Mouse (Mus musculus) ES-E14 (cell line): ENCODE measurements around the gene Opn4.

ENCODE experiments used
- CHD2 ChIP-seq: IDR thresholded peaks from 2 replicates; pipeline ENCODE4 v1.6.1; 2014; ENCODE audit warnings: mild to moderate bottlenecking, low read depth, low read length, inconsistent platforms
- HCFC1 ChIP-seq: IDR thresholded peaks from 2 replicates; pipeline ENCODE4 v1.6.1; 2012; ENCODE audit warnings: low read length, inconsistent platforms, borderline replicate concordance; ENCODE audit not compliant: insufficient read depth

GRCm38 (mm10) chr14:34549004-34549671 is 50.8 kb downstream of the Opn4 start:
- TF ChIP-seq HCFC1, result peak; percentile 27; the same call in 1 of the 2 replicates
- no peak for TF ChIP-seq CHD2
